Mouse (Mus musculus) cerebellum, postnatal 14 days (tissue): ENCODE data around the gene Bub1.

Source experiments
- DNase-seq, 2 experiments: peaks; one replicate each; pipeline ENCODE4 v3.0.0; 2021; ENCODE audit warnings: mixed read lengths in 2 of 2

Bub1 gene

DNA sequence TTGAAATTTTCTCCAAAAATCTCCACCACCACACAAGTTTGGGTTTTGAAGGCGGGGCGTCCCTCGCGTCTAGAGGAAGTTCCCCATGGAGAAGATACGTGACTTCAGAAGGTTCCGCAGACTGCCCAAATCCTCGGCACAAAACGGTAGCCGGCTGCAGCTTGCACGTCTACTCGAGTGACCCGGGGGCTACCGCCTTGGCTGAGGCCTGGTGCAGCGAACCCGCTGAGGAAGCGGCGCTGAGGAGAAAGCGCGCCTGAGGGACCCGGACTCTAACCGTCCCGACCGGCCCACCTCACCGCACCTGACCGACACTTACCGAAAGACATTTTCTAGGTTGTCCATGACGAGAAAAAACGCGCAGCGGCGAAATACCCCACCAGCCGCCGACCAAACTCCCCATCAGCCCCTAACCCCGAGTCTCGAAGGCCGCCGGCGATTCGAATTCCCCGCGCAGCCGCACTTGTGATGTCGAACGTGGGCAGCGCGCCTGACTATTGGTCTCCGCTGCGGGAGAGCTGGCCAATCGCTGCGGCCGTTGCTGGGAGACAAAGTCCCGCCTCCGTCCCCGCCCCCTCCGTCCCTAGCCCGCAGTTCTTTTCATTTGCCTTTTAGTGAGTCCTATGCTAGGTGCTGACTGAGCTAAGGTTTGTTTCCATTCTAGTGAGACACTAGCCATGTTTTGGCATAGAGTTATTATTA lies at the start of gene Bub1:
Bub1 (minus strand) TSS at position 465 of the 702 bp plus-strand sequence.
- DNase-seq: peak; percentile 98 to 99

DNA sequence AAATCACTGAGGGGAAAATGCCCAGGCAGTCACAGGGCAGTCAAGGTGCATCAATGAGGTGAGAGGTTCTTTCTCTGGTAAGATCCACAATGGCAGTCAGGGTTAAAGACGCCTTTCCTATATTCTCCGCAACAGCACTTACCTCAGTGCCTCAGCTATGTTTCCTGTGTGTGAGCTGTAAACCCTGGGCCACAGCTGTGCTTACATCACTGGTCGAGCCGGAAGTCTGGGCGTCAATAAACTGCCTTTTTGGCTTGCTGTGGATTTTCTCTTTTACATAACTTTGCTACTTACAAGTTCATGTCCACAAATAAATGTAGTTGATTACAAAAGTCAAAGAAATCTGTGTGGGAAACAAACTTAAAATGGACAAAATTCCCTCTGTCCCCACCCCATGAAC lies 49.4 kb upstream of the Bub1 start:
- DNase-seq: no peak

DNA sequence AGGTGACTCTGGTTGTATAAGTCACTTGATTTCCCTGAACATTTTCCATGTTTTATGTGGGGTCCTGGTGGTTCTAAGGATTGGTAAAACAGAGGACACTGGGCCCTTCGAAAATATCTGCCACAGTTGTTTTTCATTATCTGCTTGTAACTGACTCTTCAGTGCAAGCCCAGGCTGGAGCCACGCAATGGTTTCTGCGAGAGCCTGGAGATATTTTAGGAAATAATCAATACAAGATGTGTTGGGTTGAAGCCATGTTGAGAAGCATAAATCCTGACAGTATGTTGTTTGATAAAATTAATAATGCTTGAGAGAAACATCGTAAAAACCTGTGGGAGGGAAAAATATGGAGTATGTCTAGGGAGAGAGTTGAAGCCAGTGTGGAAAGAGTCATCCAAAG lies 32.7 kb upstream of the Bub1 start:
- no peak for DNase-seq

DNA sequence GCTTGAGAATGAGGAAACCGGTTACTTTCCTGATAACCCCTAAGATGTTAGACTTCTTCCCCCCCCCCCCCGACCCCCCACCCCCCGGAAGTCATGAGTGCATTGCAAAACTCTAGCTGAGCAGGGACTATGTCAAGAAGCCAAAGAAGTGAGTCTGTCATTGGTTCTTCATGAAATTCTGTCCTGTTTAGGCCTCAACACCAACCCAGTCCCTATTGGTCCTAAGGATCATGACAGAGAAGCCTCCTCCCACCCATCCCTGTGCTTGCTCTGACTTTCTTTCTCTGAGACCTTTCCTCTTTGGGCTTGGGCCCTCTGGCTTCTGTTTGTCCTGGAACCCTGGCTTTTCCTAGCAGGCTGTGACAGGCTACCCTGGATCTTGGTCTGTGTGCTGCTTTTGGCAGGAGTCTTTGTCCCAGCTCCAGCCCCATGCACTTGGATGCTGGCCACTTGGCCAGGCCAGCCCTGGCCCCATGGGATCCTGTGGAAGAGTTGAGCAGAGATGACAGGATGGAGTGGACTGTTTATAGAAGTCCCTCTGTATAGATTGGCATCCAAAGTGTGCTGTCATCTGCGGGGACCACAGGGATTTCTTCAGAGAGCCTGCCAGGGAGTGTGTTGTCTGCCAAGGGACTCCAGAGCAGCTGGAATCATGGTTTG lies 22.8 kb upstream of the Bub1 start:
- peak; percentile 94 to 97 for DNase-seq

- no peak for DNase-seq
These were observed 18.7 kb upstream of the Bub1 start for GRCm38 (mm10) chr2:127850371-127850770.

DNA sequence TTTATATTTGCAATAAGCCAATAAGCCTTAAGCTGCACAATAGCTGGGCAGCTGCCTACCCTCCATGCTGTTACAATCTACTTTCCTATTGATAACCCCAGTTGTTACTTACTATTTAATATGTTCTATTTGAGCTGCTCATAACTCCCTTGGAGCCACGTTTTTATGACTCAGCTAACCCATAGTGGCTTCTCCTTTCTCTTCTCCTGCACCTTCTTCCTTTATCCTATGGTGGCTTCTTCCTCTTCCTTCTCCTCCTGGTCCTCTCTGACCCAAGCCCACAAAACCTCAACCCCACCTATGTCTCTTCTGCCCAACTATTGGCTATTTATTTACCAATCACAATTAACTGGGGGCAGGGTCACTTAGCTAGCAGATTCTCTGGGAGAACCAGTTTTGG lies 14.9 kb upstream of the Bub1 start:
- no peak for DNase-seq

DNA sequence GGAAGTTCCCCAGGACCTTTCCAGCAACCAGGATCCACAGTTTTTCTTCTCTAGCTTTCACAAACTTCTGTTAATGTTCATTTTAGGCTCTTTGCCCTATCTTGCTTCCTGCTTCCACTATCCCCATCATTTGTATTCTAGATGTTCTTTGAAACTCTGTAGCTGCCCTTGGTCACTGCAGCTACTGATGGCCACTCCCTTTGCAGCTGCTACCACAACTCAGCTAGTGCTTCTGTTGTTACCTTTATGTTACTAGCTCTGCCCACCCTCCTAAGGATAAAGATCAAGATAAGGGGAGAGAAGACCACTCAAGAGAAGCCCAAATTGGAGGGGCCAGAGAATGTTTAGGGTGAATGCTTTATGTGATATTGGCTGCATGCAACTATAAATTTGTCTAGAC lies 14.3 kb upstream of the Bub1 start:
- DNase-seq: no peak

DNA sequence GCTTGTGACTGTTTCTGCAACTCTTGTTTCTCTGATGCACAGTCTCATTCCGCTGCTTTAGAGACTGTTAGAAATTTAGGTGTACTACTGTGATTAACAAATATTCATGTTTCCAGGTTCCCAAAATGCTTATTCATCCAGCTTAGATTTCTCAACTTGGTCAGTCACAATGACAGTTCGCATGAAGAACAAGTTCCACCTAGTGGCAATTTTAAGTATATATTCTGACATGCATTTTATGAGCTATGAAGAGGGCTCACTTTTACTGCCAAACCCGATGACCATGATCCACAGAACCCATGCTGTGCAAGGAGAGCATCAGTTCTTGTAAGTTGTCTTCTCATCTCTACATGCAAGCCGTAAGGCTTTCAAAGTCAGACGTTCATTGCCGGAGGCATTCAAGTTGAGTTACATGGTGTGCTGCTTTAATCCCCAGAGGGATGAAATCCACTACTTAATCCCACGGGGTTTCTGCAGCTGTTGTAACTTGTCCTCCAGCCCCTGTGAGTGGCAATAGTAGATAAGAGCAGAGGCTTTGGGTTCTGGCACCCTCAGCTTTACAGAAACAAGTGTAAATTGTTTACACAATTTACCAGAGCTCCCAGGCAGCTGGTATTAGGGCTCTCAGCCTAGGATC lies 13.8 kb upstream of the Bub1 start:
- DNase-seq: peak in 1 of 2 experiments; percentile 25

GRCm38 (mm10) chr2:127842421-127842820 lies 10.8 kb upstream of the Bub1 start:
- DNase-seq: peak; percentile 11 to 17

DNA sequence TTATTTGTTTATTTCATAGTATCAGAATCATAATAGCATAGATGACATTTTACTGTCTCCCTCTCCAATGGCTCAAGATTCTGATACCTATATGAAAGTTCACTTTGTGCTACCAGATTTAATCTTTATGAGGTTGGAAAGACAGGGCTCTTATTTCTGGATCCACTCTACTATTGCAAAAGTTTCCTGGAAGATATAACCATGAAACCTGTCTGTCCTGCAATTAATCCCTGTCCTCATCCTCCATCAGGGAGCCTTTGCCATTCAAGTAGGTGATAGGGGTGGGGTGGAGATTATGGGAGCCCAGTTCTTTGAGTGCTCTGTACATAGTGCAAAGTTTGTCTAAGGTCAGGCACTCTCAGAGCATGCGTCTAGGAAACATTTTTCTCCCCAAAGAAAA lies 9.7 kb upstream of the Bub1 start:
- no peak for DNase-seq

DNA sequence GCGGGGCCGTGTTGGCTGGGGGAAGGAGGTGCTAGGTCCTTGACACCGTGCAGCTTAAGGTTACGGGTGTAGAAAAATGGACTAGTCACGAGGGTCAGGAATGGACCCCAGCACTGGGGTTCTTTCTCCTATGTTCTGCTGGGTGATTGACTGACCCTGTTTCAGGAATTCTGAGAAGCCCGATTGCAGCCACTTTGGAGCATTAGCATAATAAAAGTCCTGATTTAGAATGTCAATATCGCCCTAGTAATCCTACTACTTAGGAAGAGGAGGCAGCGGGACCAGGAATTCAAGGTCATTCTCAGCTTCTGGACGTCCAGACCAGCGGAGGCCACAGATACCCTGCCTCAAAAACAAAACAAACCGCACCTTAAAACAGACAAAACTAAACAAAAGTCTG lies 7.8 kb upstream of the Bub1 start:
- no peak for DNase-seq

- no peak for DNase-seq
These were observed 6.9 kb upstream of the Bub1 start, which contains the start of gene Acoxl for GRCm38 (mm10) chr2:127838576-127838975. TSS of gene Acoxl (plus strand) at chr2:127838876.

GRCm38 (mm10) chr2:127832833-127833190 lies 1.1 kb upstream of the Bub1 start:
- DNase-seq: peak in 1 of 2 experiments; percentile 28

DNA sequence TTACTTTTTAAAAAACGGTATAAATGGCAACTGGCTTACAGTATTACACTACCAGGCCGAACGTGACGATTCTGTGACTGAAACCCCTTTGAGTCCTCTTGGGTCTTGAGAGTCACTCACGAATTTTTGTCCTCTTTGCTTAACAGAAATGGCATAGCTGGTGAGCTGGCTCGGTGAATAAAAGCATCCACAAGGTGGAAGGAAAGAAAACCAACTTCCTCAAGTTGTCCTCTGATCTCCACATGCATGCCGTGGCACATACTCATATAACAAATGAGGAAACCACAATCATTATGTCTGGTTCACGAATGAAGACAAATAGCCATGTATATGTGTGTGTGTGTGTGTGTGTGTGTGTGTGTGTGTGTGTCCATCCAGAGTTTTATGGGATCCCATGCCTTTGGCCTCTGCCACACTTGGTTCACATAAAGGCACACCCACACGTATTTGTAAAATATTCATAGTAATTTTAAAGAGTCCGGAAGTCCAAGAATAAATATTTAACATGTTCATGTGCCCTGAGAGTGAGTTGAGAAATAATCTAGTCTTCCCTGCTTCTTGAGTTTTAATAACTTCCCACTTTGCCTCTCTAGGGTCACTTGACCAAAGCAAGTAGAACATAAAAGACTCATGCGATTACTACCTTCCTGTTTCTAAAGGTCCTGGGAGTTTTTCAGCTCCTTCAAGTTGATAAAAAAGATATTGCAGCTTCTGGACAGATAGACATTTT lies 603 bp upstream of the Bub1 start:
- no peak for DNase-seq

DNA sequence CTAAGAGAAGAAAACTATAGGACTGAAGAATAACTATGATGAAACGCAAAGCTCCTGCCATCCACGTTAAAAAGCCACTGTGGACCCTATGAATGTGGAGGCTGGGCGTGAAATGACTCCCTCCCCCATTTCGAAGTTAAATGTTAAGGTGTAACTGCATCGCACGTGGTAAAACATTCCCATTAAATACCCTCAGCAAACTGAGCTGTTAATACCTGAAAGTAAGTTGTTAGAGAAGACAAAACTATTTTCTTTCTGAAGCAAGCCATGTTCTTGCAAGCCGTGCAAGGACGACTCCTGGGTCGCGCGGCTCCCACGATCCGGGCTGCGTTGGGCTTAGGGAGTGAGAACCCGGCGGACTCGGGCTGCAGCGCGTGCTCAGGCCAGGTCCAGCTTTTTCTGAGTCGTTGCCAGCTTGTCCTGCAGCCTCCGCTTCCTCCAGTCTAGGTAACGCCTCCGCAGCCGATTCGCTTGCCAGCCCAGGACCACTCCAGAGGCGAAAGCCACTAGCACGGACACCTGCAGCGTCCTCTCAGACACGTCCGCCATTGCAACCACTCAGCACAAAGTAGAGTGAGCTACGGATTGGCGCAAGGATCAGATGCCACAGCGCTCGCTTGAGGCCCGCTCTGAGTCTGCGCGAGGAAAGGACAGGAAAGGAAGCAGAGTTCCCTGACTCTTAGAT lies 39.6 kb downstream of the Bub1 start, which contains the start of gene Mtln:
Mtln (minus strand) TSS at position 570 of the 685 bp plus-strand sequence.
- DNase-seq: peak; percentile 94

DNA sequence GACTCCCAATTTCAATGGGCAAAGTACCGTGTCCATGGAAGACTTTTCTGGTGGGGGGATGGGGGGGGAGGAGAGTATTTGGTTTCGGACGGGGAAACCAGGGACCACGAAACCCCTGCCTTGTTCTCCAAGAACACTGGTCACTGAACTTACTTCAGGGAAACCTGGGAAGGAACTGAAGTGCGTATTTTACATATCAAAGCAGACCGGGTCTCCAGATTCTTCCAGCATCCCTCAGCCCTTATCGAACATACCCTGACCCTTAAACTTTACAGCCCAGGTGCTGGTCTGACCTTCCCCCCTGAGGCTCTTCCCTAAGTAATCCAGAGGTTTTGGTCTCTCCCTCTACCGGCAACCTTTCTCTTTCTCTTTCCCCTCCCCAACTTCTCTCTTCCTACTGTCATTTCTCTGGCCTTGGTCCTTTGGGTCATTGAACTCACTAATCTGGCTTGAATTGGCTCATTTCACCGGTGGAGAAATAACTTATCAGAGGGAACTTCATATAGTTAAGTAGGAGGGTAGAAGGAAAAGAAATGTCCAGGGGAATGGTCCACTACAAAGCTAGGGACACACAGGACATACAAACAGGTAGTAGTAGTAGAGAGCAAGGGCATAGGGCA lies 41.9 kb downstream of the Bub1 start:
- no peak for DNase-seq

DNA sequence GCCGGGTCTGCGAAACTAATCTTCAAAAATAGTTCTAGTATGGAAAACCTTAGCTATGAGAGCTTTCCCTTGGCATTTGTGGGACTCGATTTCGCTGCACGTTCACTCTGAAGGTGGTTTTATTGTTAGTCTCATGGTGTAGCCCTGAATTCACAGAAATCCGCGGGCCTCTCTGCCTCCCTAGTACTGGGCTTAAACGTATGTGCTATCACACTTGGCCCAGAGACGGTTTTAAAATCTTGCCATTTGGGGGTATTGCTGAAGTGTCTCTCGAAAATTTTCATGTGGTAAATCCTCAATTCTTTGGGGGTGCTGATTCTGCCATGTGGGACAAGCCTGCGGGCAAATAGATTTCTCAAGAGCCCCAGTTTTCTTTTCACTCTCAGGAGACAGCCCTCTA lies 42.5 kb downstream of the Bub1 start:
- DNase-seq: no peak

- DNase-seq: peak; percentile 88 to 91
These were observed 43.1 kb downstream of the Bub1 start, which contains the start of gene Nphp1 for GRCm38 (mm10) chr2:127788440-127789116. TSS of gene Nphp1 (minus strand) at chr2:127788897.

DNA sequence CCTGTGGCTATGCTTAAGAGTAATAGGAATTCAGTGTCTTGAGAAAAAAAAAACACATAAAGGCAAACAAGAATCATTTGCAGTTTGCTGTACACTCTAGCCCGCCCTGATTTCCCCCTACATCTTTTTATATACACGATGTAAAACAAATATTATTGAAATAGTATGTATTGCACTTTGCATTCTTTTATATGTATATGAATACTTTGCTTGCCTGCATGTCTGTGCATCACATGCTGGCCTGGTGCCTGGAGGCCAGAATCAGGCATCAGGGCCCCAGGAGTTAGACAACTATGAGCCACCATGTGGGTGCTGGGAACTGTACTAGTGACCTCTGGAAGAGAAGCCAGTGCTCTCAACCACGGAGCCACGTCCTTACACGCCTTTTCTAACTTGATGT lies 44.4 kb downstream of the Bub1 start:
- no peak for DNase-seq

GRCm38 (mm10) chr2:127778451-127778850 lies 53.2 kb downstream of the Bub1 start:
- DNase-seq: no peak

- no peak for DNase-seq
These were observed 56.7 kb downstream of the Bub1 start for GRCm38 (mm10) chr2:127775013-127775412.

DNA sequence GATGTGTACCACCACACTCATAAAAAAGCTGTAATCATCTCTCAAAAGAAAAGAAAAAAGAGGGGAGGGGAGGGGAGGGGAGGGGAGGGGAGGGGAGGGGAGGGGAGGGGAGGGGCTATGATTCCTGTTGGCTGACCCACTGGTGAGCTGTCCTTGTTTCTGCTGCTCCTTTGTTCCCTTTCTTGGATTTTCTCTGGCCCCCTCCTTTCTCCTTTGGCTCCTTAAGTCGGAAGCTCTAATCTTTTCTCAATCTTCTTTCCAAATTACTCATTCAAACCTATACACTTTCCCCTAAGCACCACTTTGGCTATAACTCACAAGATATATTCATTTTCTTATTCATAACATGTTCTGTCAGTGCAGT lies 57.1 kb downstream of the Bub1 start:
- no peak for DNase-seq
